Mouse (Mus musculus): ENCODE results near the gene BC048562.

BC048562 gene

DNA sequence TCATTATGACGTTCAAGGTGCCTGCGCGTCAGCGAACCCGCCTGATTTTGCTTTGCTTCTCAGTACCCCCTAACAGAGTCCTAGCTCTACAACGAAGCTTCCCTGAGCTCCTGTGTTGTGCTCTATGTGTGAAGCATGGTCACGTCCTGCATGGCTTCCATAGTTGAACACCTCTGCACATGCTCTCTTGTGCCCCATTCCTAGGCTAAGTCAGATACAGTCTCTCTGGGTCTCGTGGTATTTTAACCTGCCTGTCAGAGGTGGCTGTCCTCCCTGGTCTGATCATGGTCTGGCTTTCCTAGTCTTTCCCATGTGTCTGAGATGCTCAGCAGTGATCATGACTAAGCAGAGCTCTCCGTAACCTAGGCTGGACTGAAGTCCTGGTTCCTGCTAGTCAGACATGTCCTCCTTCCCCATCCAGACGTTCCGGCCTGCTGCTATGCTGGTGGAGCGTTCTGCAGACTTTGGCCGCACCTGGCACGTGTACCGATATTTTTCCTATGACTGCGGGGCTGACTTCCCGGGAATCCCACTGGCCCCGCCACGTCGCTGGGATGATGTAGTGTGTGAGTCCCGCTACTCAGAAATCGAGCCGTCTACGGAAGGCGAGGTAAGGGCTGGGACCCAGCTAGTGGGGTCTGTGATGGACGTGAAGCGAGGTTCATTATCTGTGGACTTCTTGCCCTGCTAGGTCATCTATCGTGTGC, 44.7 kb downstream of the BC048562 start:
- no peak for DNase-seq

DNA sequence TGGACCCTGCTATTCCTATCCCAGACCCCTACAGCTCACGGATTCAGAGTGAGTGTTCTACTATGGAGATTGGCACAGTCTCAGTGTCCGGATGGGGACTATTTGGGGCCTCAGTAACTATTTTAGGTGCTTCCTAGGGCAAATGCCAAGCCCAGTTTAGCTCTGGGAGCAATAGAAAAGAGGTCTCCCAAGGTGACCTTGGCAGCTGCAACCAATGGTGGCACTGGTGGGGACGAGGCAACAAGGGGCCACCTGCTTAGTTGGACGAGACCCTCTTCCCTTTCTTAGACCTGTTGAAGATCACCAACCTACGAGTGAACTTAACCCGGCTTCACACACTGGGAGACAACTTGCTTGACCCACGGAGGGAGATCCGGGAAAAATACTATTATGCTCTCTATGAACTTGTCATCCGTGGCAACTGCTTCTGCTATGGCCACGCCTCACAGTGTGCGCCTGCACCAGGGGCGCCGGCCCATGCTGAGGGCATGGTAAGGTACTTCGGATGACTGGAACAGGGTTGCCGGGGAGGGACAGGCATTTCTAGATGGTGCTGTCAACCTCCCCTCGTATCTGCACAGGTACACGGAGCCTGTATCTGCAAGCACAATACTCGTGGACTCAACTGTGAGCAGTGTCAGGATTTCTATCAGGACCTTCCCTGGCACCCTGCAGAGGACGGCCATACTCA, 45.4 kb downstream of the BC048562 start:
- no peak for DNase-seq

DNA sequence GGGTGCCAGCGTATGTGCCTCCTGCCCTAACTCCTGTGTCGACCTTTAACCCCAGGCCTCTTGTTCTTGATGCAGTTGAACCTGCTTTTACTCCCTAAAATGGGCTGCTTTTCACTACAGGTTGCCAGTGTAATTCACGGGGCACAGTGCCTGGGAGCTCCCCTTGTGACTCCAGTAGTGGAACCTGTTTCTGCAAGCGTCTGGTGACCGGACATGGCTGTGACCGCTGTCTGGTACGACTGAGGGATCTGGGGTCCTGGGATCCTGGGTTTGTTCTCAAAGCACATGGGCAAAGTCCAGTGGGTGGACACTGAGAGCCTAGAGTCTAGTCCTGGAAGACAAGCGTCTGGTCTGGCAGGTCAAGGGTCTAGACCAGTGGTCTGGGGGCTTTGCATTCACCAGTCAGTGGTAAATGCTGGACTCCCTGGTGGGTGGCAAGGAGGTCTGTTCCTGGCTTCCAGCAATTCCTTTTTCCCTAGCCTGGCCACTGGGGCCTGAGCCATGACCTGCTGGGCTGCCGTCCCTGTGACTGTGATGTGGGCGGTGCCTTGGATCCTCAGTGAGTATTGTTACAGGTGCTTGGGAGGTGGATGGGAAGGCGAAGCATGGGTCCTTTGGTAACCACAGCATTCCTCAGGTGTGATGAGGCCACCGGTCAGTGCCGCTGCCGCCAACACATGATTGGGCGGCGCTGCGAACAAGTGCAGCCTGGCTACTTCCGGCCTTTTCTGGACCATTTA, 46.9 kb downstream of the BC048562 start:
- no peak for DNase-seq

- no peak for DNase-seq
These were observed 47.7 kb downstream of the BC048562 start for GRCm38 (mm10) chr9:108484021-108484420.

GRCm38 (mm10) chr9:108485301-108485875, 49.1 kb downstream of the BC048562 start:
- no peak for DNase-seq

- no peak for DNase-seq
These were observed 50.8 kb downstream of the BC048562 start for GRCm38 (mm10) chr9:108486973-108487530.

- DNase-seq, result no peak
These were observed 52.1 kb downstream of the BC048562 start for GRCm38 (mm10) chr9:108488403-108488802.

DNA sequence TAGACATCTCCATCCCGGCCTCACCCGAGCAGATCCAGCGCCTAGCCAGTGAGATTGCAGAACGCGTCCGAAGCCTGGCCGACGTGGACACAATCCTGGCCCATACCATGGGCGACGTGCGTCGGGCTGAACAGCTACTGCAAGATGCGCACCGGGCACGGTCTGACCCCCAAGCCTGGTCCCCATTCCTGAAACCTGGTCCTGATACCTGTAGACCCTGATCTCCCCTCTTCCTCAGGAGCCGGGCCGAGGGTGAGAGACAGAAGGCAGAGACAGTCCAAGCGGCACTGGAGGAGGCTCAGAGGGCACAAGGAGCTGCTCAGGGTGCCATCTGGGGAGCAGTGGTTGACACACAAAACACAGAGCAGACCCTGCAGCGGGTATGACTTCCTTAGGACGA, 52.9 kb downstream of the BC048562 start:
- DNase-seq, result peak; percentile 32

DNA sequence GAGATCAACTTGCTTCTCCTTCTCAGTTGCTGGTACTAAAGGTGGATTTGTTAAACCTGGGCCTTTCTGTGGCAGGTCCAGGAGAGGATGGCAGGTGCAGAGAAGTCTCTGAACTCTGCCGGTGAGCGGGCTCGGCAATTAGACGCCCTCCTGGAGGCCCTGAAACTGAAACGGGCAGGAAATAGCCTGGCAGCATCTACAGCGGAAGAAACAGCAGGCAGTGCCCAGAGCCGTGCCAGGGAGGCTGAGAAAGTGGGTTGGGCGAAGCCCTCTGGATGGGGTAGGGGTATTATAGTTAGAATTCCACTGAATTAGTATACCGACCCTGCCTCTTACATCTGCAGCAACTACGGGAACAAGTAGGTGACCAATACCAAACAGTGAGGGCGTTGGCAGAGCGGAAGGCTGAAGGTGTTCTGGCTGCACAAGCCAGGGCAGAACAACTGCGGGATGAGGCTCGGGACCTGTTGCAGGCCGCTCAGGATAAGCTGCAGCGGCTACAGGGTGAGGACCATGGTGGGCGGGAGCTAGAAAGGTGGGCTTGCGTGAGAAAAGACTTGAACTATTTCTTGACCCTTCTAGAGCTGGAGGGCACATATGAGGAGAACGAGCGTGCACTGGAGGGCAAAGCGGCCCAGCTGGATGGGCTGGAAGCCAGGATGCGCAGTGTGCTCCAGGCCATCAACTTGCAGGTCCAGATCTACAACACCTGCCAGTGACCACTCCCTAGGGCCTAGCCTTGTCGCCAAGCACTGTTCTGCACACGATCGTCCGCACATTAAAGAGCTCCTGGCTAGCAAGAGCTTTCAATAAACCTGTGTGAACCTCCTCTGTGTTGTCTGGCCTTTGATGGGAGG, 53.6 kb downstream of the BC048562 start:
- peak; percentile 31 for DNase-seq

- peak; percentile 94 for DNase-seq
These were observed 54.4 kb downstream of the BC048562 start, which contains the start of gene Usp19 for GRCm38 (mm10) chr9:108490559-108491285. Gene Usp19 (plus strand): TSS chr9:108490602.

DNA sequence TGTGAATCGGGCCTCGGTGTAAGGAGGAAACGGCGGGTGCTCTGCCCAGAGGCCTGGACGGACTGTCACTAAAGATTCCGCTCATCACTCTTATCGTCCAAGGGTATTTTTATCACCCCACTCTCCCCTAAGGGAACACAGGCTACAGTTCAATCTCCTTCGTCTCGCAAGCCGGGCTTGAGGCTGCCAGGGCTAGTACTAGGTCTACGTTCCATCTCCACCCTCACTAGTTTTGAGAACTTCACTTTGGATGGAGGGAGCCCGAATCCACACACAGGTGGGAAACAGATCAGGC, 55.0 kb downstream of the BC048562 start:
- no peak for DNase-seq

DNA sequence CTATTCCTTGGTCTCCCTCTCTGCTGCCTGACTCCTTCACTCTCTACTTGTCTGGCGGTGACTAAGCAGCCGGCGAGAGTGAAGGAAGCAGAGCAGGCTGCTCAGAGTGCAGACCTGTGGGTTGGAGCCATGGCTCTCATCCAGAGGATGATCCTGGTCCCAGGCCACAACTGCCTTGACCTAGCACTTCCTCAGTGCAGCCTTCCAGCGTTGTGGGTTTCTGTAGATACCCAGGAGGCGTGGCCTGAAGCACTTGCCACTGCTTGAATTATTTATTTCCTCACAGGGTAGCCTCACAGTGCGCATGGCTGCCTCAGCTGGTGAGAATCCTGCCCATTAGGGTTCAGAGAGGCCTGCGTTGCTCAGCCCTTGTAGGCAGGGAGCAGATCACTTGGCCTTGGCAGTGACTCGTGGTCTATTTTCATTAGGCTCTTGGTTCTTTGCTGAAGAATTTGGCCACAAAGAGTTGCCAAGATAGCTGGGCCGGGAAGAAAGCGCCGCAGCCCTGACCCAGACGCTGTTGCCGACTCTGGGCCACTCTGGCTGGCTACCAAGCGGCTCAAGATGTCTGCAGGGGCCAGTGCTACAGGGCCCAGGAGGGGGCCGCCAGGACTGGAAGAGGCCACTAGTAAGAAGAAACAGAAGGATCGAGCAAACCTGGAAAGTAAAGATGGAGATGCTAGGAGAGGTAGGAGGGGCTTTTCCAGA, 55.9 kb downstream of the BC048562 start:
- DNase-seq, result no peak

GRCm38 (mm10) chr9:108493246-108493645, 57.0 kb downstream of the BC048562 start:
- DNase-seq, result no peak

DNA sequence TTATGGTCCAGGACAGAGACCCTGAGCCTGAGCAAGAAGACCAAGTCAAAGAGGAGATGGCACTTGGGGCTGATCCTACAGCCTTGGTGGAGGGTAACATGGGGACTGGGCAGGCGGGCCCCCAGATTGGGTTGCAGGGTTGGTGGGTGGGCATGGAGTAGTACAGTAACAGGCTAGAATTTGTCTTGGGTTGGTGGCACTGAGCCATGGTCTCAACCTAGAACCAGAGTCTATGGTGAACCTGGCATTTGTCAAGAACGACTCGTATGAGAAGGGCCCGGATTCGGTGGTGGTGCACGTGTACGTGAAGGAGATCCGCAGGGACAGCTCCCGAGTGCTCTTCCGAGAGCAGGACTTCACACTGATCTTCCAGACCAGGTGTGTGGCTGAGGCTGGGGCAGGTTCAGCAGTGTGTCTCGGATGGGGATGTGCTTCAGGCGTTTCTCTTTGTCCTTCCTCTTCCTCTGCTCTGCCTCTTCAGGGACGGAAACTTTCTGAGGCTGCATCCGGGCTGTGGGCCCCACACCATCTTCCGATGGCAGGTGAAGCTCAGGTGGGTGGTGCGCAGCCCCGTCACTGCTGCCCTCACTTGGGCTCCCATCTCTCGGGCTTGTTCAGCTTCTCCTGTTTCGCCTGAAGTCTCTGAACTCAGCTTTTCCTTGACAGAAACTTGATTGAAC, 58.0 kb downstream of the BC048562 start:
- no peak for DNase-seq

DNA sequence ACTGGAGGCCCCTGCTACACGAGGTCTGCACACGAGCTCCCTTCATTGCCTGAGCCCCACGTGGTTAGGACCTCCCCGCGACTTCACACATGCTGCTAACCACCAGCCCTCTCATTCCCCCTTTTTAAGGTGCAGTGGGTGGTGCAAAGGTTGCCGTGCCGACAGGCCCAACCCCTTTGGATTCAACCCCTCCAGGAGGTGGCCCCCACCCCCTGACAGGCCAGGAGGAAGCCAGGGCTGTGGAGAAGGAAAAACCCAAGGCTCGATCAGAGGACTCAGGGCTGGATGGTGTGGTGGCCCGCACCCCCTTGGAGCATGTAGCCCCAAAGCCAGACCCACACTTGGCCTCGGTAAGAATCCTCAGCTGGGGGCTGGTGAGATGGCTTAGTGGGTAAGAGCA, 58.6 kb downstream of the BC048562 start:
- no peak for DNase-seq

Measured in thymus, postnatal 4 days (tissue).